Mouse (Mus musculus) liver, embryonic 14.5 days (tissue): ENCODE measurements around the gene Map2k4. TPM values are rescaled to one million over a fixed set of nuclear protein-coding genes. Genes with fewer than 3 reads are reported as not detected.

Experiments
- ATAC-seq: fragments of 200-750 bp; cut with Nextera tagmentation; 2 replicates; pipeline ENCODE4 v1.8.0; 2017; ENCODE audit warnings: moderate number of reproducible peaks, mild to moderate bottlenecking, moderate library complexity; ENCODE audit not compliant: insufficient read depth
- DNase-seq, 3 experiments: peaks; one replicate each; pipeline ENCODE4 v3.0.0-alpha.2; 2012 to 2013; ENCODE audit warnings: low read depth in 3 of 3, low spot score in 3 of 3
- H3K27ac ChIP-seq: fragments of 300-500 bp; sonication (generic); 2 replicates; pipeline ENCODE4 v1.5.1; 2014; ENCODE audit warnings: moderate library complexity, mild to moderate bottlenecking, control low read depth, inconsistent platforms
- H3K27me3 ChIP-seq: fragments of 300-500 bp; sonication (generic); 2 replicates; pipeline ENCODE4 v1.6.1; 2014; ENCODE audit warnings: mild to moderate bottlenecking, low read length, moderate library complexity; ENCODE audit not compliant: control insufficient read depth, insufficient read depth
- H3K36me3 ChIP-seq: fragments of 300-500 bp; sonication (generic); replicated peaks from 2 replicates; pipeline ENCODE4 v1.6.1; 2014; ENCODE audit warnings: low read depth; ENCODE audit not compliant: control insufficient read depth, insufficient read depth
- H3K4me1 ChIP-seq, 2 experiments: fragments of 200-500 bp in 1 of 2; fragments of 300-500 bp in 1 of 2; sonication (generic) in 1 of 2; replicated peaks; 2 replicates each; pipeline ENCODE4 v1.6.1; 2012 to 2014; ENCODE audit warnings: antibody characterized with exemption in 1 of 2, inconsistent platforms in 1 of 2, low read length in 1 of 2; ENCODE audit not compliant: control insufficient read depth in 2 of 2, insufficient read depth in 2 of 2
- H3K4me2 ChIP-seq: fragments of 300-500 bp; sonication (generic); 2 replicates; pipeline ENCODE4 v1.6.1; 2014; ENCODE audit warnings: low read depth, mild to moderate bottlenecking, control low read depth, moderate library complexity
- H3K4me3 ChIP-seq, 2 experiments: fragments of 200-500 bp in 1 of 2; fragments of 300-500 bp in 1 of 2; sonication (generic) in 1 of 2; 2 replicates each; pipeline ENCODE4 v1.5.1; 2012 to 2014; ENCODE audit warnings: low read depth in 2 of 2, low read length in 2 of 2, mild to moderate bottlenecking in 2 of 2, control low read depth in 1 of 2, inconsistent platforms in 1 of 2, moderate library complexity in 1 of 2; ENCODE audit not compliant: insufficient read depth in 1 of 2
- H3K9ac ChIP-seq: fragments of 300-500 bp; sonication (generic); replicated peaks from 2 replicates; pipeline ENCODE4 v1.6.1; 2014; ENCODE audit warnings: mild to moderate bottlenecking, control low read depth, moderate library complexity
- H3K9me3 ChIP-seq: fragments of 300-500 bp; sonication (generic); 2 replicates; pipeline ENCODE4 v1.6.1; 2016; ENCODE audit warnings: low read length, mixed read lengths; ENCODE audit not compliant: control insufficient read depth
- CTCF ChIP-seq: IDR thresholded peaks from 2 replicates; pipeline ENCODE4 v1.5.1; 2016; ENCODE audit warnings: antibody characterized with exemption, low read depth, control low read depth
- EP300 ChIP-seq: IDR thresholded peaks from 2 replicates; pipeline ENCODE4 v1.6.1; 2016; ENCODE audit warnings: antibody characterized with exemption, low read depth
- whole genome bisulfite sequencing: fragments of 180-500 bp; shearing (Covaris S2); extraction: QIAGEN DNeasy Blood & Tissue Kit; methylation state at CpG from one replicate; pipeline ENCODE4 v1.1.7; 2014; ENCODE audit not compliant: insufficient replicate concordance; 5-methylcytosine and 5-hydroxymethylcytosine counted together
- polyA plus RNA-seq, 2 experiments: library from polyadenylated mRNA; depleted of rRNA in 1 of 2; stranded (reverse) in 1 of 2; unstranded in 1 of 2; fragments of >200 nt; fragmentation: Nextera tagmentation in 1 of 2; extraction: Ambion mirVana in 1 of 2; gene quantifications; 2 replicates each; pipeline versions ENCODE4 v1.2.1 to v1.2.3; 2012 to 2014

Map2k4 gene
- polyA plus RNA-seq, 2 experiments, result 15.8 to 37.0 TPM

- no peak for TF ChIP-seq EP300
- no peak for TF ChIP-seq CTCF
- H3K4me3 ChIP-seq, result no peak overlapping the region
- no peaks in the 10 kb centered on the region for H3K9me3 ChIP-seq
- H3K4me2 ChIP-seq, result no peak overlapping the region
- H3K4me1 ChIP-seq, result no peaks in the 10 kb centered on the region
- H3K27ac ChIP-seq, result no peak overlapping the region
- no peak for DNase-seq
- no peaks in the 10 kb centered on the region for H3K27me3 ChIP-seq
- 90% methylated on average over 4 of the region's 4 CpGs for WGBS
- H3K36me3 ChIP-seq, result peaks cover 8% of the 10 kb centered on the region; the same call in 1 of the 2 replicates
- H3K9ac ChIP-seq, result no peak overlapping the region
- ATAC-seq, result no peak
These were observed 81.3 kb downstream of the Map2k4 start for GRCm38 (mm10) chr11:65706784-65707183.

GRCm38 (mm10) chr11:65706176-65706575 lies 81.9 kb downstream of the Map2k4 start:
- no peak for TF ChIP-seq EP300
- no peak for TF ChIP-seq CTCF
- DNase-seq (no peak), ATAC-seq (no peak)
- Histone ChIP-seq H3K4me1 (no peaks in the 10 kb centered on the region), H3K27me3 (no peaks in the 10 kb centered on the region), H3K27ac (no peak overlapping the region), H3K4me2 (no peak overlapping the region), H3K4me3 (no peak overlapping the region), H3K36me3 (peaks cover 10% of the 10 kb centered on the region; the same call in 1 of the 2 replicates), H3K9ac (no peak overlapping the region), H3K9me3 (no peaks in the 10 kb centered on the region)
- 83% methylated on average over 2 of the region's 2 CpGs for whole genome bisulfite sequencing

- H3K9me3 ChIP-seq, result no peaks in the 10 kb centered on the region
- no peak overlapping the region for H3K9ac ChIP-seq
- H3K36me3 ChIP-seq, result peaks cover 13% of the 10 kb centered on the region
- 77% methylated on average over 4 of the region's 4 CpGs for WGBS
- H3K4me3 ChIP-seq, result no peak overlapping the region
- no peak for ATAC-seq
- H3K4me2 ChIP-seq, result no peak overlapping the region
- no peak for DNase-seq
- H3K27me3 ChIP-seq, result no peaks in the 10 kb centered on the region
- TF ChIP-seq CTCF (no peak), EP300 (no peak)
- no peak overlapping the region for H3K27ac ChIP-seq
- H3K4me1 ChIP-seq, result no peaks in the 10 kb centered on the region
These were observed 83.2 kb downstream of the Map2k4 start for GRCm38 (mm10) chr11:65704861-65705260.

DNA sequence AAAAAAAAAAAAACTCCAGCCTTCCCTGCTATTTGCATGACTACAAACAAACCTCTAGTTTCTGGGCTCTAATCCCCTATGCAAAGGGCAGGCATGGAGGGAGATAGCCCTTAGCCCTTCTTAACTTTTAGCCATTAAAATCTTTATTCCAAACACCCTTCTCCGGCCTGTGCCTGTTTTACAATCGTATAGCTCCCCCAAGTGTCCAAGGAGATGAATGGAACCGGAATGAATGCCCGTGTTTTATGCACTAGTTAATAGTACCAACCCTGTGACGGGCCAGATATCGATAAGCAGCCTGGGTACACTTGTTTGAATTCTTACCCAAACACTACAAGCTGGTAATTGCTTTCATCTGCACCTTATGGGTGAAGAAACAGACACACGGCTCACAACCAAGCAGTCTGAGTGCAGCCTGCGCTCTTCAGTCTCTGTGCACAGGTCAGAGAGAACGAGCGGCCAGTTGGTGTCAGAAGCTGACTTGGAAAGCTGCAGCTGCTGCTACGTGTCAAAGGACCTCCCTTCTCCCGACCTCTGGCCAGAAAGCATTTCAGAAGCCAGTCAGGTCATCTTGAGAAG lies 109.2 kb downstream of the Map2k4 start:
- Histone ChIP-seq H3K9me3 (no peaks in the 10 kb centered on the region), H3K9ac (no peak overlapping the region), H3K4me2 (no peak overlapping the region), H3K27me3 (no peaks in the 10 kb centered on the region), H3K27ac (no peak overlapping the region), H3K4me3 (no peak overlapping the region), H3K4me1 (no peaks in the 10 kb centered on the region), H3K36me3 (no peaks in the 10 kb centered on the region)
- WGBS, result 31% methylated on average over 12 of the region's 12 CpGs
- ATAC-seq (no peak), DNase-seq (peak; percentile 2 to 16 (median 10))
- TF ChIP-seq CTCF (peak; percentile 67), EP300 (no peak)

DNA sequence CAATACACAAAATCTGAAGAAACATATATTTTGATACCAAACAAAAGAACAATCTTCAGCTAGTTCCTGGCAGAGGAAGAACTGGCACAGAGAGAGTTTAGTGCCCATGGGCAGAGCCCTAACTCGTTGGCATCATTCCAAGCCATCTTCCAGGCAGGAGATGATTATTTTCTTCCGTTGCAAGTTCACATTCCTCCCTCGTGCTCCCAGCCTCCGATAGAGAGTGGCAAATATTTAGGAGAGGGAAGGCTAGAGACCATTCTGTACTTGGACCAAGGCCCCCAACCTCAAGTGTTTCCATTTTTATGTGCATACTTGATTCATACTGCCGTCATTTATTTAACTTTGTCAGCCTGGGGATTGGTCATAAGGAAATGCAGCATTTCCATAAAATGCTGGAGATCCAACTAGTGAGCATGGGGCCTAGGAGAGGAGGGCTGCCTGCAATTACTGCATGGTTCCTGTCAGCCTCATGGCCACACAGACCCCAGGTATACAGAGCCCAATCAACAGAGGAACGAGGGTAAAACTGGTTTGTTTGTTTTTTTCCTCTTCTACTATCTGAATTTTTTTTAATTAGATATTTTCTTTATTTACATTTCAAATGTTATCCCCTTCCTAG lies 120.6 kb downstream of the Map2k4 start:
- no peak for ATAC-seq
- Histone ChIP-seq H3K9ac (no peak overlapping the region), H3K4me3 (no peak overlapping the region), H3K27me3 (no peaks in the 10 kb centered on the region), H3K4me1 (no peaks in the 10 kb centered on the region), H3K4me2 (no peak overlapping the region), H3K9me3 (no peaks in the 10 kb centered on the region), H3K36me3 (no peaks in the 10 kb centered on the region), H3K27ac (no peak overlapping the region)
- 61% methylated on average over 6 of the region's 6 CpGs for WGBS
- no peak for DNase-seq
- TF ChIP-seq EP300, result no peak
- no peak for TF ChIP-seq CTCF
